Mouse (Mus musculus): Measurements from ENCODE around the gene Ccdc150. TPM values are rescaled to one million over a fixed set of nuclear protein-coding genes. Genes with fewer than 3 reads are reported as not detected.

Gene Ccdc150
- under 1 TPM; 0.26 to 0.54 (median 0.40) TPM for total RNA-seq (2022)

DNA sequence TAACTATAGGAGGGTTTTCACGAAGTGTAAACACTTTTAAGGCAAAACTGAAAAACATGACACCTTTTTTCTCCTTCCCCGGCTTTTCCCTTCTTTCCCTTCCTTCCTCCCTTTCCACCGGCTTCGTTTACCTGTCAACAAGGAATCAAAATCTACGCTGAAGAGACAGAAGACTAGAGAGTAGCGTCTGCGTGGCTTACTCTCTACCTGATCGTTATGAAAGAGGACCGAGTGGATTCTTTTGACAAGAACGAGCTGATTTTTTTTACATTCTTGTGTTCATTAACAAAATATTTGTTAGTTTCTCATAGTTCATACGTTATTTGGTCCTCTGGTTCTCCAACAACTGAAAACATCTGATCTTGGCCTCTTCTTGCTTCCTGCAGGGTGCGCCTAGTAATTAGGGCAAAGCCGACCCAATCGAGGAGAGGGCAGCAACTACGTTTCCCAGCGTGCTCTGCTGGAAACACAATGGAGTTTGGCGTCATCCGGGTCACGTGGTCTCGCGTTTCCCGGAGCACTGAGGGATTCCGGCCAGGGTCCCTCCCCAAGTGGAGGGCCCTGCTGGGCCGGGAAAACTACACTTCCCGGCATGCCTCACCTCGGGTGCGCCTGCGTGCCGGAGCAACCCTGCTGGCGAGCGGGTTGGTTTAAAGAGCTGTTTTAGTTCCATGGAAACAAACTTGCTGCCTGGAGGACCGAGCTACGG is at the start of gene Ccdc150:
TSS of gene Ccdc150 (plus strand) at position 526 of the 709 bp plus-strand sequence.
- DNase-seq (ENCODE audit: low spot score in 2 of 2) = peak; percentile 98

DNA sequence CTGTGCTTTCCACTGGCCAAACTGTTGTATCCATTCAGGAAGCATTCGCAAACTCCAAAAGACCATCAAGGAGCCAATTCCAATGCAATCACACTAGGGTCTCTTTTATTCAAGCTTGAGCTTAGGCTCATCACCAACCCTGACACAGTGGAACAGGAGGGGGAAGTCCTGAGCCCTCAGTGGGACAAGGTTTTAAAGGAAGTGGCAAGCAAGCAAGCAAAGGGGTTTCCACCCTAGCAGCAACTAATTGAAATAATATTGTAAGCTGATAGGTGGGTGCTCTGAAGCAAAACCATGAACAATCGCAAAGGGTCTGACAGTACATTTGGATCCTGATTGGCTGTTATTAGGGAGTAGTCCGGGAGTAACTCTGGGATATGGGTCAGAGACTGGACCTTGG is 30.2 kb upstream of the Ccdc150 start:
- no peak for DNase-seq (ENCODE audit: low spot score in 2 of 2)

DNA sequence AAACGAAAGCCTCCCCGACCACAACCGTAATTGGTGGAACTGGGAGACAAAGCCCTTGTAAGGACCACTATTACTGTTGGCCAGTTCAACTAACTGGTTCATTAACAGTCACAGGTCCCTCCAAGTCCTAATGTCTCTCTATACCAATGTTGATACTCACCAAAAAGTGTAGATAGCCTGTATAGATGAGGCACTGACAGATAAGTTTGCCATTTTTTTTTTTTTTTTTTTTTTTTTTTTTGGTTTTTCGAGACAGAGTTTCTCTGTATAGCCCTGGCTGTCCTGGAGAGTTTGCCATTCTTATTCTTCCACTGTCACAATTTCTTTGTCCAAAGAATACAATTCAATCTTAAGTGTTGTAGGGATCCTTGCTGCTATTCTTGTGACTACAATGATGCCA is 7.8 kb upstream of the Ccdc150 start:
- DNase-seq (ENCODE audit: low spot score in 2 of 2) = no peak

DNA sequence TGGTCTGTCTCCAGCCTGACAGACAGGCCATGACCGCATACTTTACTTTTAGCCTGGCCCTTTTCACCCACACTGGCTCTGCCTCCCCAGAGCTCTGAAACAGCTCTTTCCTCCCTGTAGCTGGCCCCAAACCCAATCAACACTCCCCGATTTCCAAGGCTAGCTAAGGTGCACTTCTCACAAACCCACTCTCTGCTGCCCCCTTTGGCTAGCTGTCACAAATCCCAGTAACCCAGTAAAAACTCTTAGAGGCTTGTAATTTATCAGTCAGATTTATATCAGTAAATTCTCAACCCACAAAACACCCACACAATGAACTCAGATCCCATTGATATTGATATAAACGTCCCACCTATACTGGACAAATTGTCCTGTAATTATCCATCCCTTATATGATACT is 25.1 kb downstream of the Ccdc150 start:
- DNase-seq (ENCODE audit: low spot score in 2 of 2) = no peak

DNA sequence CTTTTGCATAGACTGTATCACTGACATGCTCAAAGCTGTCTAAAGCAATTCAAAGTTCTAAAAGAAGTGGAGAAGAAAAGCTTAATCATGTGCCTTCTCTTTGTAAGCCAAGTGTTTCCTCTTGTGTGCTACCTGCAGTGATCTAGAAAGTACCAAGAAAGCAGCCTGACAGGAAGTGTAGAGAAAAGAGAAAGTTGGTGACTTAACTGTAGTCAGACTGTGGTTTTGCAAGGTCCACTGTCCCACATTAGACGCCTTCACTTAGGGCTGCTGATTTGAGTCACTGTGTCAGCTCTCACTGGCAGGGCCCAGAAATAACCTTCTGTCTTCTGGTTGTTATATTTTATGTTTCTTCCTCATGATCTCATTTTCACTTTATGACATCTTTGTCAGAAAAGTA is 29.1 kb downstream of the Ccdc150 start:
- DNase-seq (ENCODE audit: low spot score in 2 of 2) = no peak

DNA sequence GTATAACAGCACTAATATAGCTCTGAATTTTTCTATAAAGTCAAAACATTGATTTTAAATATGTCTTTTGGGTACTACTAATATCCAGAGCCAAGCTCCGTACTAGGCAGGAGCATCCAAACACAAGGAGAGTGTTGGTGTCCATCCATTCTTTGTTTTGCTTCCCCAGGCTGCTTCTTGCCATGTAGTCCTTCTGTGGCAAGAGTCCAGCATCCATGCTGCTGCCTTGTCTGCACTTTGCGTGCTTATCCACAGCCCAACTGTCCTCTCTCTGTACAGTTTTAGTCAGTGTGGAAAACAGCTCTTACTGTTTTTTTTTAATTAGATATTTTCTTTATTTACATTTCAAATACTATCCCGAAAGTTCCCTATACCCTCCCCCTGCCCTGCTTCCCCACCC is 30.2 kb downstream of the Ccdc150 start:
- no peak for DNase-seq (ENCODE audit: low spot score in 2 of 2)

DNA sequence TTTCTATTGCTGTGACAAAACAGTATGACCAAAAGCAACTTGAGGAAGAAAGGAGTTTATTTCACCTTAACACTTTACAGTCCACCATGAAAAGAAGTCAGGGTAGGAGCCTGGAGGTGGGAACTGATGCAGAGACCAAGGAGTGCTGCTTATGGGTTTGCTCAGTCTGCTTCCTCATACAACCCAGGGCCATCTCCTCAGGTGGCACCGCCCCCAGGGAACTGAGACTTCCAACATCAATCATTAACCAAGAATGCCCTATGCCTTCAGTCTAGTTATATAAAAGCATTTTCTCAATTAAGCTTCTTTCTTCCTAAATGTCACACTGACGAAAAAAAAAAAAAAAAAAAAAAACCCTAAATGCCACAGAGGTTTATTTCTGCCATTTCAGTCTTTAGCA is 55.9 kb downstream of the Ccdc150 start:
- no peak for DNase-seq (ENCODE audit: low spot score in 2 of 2)

DNA sequence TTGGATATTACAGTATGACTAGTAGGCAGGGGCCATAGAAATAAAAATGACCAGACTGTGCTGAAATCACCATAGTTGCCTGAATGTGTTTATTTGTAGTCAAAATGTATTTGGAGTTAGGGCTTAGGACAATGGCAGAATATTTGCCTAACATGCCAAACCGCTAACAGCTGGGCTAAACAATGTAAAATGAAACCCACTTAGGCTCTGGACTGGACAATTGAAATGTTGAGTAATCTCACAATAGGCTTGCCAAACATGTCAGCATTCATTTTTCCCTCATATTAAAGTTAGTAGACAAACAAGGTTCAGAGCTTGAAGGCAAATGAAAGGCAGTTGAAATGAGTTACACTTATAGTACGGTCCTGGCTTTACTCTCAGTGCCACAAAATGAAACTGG is 76.2 kb downstream of the Ccdc150 start:
- DNase-seq (ENCODE audit: low spot score in 2 of 2) = no peak

DNA sequence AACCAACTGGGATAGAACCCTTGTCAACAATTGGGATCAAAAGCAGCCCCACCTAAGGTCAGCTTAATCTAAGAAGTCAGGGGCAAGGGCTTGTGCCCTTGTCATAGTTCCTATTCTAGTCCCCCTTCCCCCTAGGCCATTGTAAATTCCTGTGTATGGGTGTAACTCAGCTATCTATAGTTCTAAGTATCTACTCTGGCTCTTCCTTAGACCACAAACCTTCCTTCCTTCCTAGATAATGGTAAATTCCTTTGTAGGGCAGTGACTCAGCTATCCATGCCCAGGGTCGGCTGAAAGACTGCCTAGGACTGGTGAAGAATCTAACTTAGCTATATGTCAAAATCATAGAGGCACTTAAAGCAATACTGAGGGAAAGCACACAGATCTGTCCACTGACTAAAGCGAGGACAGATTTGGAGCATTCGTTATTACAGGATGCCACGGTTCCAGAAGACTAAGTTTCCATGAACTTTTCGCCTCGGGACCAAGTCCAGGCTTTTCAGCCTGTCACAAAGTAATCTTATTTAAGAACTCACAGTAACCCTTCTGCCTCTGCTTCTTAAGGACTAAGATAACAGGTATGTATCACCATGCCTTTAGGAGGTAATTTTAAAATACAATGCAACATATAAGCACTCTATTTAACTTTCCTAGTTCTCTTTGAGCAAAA is 77.5 kb downstream of the Ccdc150 start:
- DNase-seq (ENCODE audit: low spot score in 2 of 2) = no peak

DNA sequence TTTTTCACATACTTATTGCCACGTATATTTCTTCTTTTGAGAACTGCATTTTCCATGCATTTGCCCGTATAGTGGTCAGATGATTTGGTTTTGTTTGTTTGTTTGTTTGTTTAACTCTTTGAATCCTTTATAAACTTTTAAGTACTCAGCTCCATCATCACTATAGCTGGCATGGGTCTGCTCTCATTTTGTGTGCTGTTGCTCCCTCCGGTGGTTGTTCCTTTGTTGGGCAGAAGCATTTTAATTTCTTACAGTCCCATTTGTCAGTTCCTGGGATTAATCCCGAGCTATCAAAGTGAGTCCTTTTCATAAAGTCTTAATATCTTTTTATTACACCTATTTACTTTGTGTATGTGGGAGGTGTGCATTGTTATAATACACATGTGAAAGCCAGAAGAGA is 82.5 kb downstream of the Ccdc150 start:
- DNase-seq (ENCODE audit: low spot score in 2 of 2) = peak in 1 of 2 experiments; percentile 42

DNA sequence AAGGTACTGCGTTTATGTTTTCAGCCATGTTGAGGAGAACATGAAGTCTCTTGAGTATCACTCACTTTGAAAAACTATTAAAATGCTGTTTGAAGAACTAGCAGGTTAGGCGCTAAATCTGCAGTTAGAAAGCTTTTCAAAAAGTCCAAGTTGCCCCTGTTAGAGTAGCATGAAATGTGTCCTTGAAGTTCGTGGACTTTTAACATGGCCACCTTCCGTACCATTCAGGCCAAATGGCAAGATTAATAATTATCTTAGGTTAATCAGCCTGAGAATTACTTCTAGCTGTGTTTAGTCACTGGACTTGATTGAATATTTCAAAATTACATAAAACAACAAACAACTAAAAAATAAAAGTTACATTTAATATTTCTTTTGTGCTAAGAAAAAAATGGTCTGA is 104.3 kb downstream of the Ccdc150 start:
- DNase-seq (ENCODE audit: low spot score in 2 of 2) = no peak

DNA sequence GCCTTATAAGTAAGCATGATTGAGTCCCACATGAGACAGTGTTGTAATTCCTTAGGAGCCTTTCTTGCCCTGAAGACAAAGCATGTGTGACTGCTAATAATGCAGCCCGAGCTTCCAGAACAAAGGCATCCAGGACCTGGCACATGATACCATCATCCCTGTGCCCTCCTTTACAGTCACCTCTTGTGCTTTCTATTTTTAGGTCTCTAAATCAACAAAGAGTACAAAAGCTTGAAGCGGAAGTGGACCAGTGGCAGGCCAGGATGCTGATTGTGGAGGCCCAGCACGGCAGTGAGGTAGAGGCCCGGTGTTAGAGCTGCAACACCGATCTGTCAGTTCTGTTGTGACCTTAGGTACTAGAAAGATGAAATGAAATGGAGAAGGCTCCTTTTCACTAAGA is 105.0 kb downstream of the Ccdc150 start:
- DNase-seq (ENCODE audit: low spot score in 2 of 2) = no peak

DNA sequence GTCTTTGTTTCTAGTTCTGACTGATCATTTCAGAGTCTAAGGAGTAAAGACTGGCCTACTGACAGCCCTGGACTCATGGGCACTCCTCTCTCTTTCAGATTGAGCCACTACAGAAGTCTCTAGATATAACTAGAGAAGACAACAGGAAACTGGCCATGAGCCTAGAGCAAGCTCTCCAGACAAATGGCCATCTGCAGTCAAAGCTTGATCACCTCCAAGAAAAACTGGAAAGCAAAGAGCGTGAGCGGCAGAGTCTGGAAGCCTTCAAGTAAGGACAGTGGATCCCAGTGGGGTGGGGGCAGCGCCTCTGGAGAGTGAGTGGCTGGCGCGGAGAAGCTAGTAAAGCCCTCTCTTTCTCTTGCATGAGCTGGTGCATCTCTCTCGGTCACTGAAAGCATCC is 106.1 kb downstream of the Ccdc150 start:
- no peak for DNase-seq (ENCODE audit: low spot score in 2 of 2)

DNA sequence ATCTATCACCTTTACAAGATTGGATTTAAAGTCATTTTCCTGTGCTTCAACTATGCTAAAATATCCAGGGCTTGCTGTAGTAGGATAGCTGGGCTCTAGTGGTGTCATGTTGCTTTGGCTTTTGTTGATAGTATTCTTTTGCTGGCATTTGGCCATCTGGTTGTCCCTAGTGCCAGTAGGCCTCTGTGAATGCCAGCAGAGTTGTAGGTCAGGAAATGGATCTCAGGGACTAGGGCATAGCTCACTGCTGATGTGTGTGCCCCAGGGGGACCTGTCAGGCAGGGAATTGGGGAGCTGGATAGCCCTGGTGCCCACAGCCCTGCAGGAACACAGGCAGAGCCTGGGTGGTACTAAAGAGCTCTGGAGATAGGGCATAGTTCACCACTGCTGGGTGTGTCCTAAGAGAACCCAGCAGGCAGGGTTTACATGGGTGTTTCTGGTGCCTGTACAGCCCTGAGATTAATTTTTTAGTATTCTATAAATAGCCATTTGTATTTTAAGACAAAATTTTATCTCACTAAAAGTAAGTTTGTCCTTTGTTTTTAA is 127.1 kb downstream of the Ccdc150 start:
- DNase-seq (ENCODE audit: low spot score in 2 of 2) = no peak

DNA sequence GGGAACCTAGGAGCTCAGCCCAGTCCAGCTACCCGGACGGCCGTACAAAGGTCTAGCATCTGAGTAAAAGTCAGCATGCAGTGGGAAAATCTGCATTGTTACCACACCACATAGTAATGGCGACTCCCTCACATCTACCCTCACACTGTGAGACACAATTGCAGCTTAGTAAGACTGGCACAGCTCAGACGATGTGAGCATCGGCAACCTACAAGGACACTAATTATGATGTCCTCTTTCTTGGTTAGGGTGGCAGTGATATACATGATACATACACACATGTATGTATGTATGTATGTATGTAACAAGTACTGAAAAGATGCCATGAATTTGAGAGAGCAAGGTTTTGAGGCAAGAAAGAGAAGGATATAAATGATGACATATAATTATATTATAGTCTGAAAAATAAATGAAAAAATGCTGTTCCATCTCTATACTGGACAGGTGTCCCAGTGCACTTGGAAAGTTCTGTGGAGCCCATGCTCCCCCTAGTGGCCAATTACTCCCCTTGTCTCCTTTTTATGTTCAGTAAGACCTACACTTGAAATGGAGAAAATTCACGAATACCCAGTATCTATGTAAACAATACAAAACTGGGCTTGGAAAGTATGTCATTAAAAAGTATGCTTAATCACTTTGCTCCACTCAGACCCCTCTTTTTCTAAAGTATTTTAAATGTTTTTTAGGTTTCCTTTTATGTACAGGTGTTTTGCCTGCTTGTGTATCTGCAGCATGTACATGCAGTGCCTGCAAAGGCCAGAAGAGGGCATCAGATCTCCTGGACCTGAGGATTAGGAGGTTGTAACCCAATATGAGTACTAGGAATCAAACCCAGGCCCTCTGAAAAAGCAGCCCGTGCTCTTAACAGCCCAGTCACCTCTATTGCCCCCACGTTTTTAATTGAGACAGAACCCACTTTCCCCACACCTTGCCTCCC is 130.8 kb downstream of the Ccdc150 start:
- peak in 1 of 2 experiments; percentile 36 for DNase-seq (ENCODE audit: low spot score in 2 of 2)

DNA sequence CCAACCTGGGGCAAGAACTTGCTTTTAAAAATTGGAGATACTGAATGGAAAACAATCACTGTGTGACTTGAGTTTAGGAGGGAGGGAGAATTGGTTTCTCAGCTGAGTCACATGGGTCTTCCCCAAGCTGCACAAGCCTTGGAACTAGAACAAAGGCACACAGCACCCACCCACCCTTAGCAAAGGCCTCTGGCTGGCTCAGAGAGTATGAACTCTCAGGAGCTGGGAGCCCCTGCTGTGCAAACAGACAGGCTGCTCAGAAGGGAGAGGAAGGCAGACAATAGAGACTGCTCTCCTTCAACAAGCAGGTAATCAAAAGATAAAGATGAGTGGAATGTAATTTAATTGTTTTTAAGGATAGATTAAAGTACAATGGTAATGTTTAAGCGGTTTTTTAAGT is 133.7 kb downstream of the Ccdc150 start:
- no peak for DNase-seq (ENCODE audit: low spot score in 2 of 2)

DNA sequence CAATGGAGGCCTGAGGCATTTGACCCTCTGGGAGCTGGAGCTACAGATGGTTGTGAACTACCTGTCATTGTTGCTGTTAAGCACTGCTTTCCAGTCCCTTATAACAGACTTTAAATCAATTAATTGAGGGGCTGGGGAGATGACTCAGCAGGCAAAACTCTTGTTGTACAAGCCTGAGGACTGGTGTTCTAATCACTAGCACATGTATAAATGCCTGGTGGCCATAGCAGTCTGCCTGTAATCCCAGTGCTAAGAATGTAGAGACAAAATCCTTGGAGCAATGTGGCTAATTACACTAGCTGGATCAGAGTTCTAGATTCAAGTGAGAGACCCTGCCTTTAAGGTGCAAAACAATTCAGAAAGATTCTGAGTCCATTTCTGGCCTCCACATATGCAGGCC is 152.3 kb downstream of the Ccdc150 start:
- no peak for DNase-seq (ENCODE audit: low spot score in 2 of 2)

Other genes starting within 250 kb of the Ccdc150 start
- gene Hecw2, start 55.5 kb upstream of the Ccdc150 start, total RNA-seq (2022) = 10 to 100 TPM; 25.0 to 35.1 (median 26.9) TPM
- gene Gtf3c3, start 188.3 kb downstream of the Ccdc150 start, total RNA-seq (2022) = 10 to 100 TPM; 25.4 to 31.1 (median 29.0) TPM

All from layer of hippocampus, adult 8-10 months (tissue).